Mouse (Mus musculus) adrenal gland, postnatal 25 days (tissue): ENCODE measurements around the gene Trim9. TPM values are rescaled to one million over a fixed set of nuclear protein-coding genes. Genes with fewer than 3 reads are reported as not detected.

Source experiments
- DNase-seq: peaks from one replicate; pipeline ENCODE4 v3.0.0; 2021; ENCODE audit warnings: mixed read lengths
- total RNA-seq: library from RNA; stranded (reverse); gene quantifications from 2 replicates; pipeline ENCODE4 v1.2.3, GENCODE M21; 2021

Trim9 gene
- total RNA-seq, 1 experiment from 2014 or later: 2.3 TPM

DNA sequence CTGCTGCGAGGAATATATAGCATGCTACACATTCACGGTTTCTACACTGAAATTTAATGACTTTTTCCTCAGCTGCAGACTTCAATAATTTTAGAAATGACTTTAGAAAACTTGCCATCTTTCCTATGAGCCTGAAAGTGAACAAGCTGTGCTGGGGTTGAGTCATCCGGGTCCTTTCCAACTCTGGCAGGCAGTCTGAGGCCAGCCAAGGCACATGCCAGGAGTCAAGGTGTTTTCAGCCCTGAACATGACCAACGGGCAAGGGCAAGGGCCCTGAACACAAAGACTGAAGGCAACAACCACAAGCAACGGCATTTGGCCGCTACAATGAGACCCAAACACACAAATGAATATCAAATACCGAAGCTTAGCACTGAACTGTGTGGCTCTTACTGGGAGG lies 21.6 kb downstream of the Trim9 start:
- DNase-seq: no peak

- no peak for DNase-seq
These were observed 24.6 kb downstream of the Trim9 start for GRCm38 (mm10) chr12:70322790-70323189.

DNA sequence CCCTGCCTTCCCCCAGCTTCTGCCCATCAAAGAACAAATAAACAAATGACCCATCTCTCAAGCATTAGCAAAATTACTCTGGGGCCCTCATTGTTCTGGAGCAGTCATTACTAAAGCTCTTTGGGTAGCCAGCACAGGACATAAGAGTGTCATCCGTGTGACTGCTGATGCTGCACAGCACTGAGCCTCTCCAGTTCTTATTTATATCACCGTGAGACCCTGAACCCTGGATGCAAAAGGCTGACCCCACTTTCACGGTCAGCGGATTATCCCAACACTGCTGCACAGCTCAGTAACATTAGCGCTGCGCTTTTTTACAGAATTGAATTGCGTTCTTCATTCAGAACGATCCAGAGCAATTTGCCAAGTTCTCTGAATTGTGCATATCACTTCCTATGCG lies 31.3 kb downstream of the Trim9 start:
- no peak for DNase-seq

DNA sequence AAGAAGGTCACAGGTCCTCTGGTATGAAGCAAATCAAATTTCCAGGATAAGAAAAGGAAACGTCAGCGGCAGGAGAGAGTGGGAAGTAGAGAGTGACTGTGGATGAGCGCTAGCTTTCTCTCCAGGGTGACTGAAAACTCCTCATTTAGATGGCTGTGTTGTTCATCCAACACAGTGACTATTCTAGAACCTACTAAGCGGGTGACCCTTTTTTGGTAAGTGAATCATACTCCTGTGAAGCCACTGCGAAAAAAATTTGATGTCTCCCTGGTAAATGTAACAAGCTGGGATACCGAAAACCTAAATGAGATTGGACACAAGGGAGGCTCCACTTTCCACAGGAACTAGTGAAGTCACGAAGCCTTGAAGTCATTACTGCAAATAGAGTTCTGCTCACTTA lies 39.5 kb downstream of the Trim9 start:
- DNase-seq: no peak

GRCm38 (mm10) chr12:70307062-70307461 lies 40.4 kb downstream of the Trim9 start:
- DNase-seq: no peak

DNA sequence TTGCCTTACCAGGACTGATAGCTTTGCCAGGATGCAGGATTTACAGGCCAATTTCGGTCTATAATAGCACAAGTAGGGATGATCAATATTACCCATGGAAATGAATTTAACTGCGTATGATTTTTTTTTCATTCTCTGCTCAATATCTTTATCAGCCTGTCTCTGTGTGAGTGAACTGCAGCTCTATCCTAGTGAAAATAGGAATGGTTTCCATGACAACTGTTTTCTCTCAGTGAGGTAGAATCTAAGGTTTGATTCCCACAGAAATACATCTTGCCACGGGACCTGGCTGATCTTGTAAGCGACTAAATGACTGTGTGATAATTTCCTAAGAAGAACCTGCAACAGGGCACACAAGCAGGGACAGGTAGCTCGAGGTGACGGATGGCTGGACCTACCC lies 43.4 kb downstream of the Trim9 start:
- no peak for DNase-seq

DNA sequence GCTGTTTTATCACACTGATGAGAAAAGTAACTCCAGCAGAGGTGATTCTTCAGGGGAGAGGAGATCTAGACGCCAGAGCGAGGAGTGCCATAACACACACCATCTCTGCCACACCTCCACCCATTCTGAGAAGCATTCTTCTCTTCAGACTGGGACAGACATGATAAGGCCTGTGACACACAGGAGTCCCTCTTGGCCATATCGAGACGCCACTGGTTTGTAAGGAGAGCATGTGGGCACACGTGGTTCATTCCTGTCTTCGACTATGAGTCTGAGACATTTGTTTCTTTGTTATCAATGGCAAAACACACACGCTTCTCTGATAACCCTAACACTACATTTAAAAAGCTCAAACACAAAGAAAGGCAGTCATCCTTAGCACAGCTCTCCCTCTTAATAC lies 43.9 kb downstream of the Trim9 start:
- no peak for DNase-seq

DNA sequence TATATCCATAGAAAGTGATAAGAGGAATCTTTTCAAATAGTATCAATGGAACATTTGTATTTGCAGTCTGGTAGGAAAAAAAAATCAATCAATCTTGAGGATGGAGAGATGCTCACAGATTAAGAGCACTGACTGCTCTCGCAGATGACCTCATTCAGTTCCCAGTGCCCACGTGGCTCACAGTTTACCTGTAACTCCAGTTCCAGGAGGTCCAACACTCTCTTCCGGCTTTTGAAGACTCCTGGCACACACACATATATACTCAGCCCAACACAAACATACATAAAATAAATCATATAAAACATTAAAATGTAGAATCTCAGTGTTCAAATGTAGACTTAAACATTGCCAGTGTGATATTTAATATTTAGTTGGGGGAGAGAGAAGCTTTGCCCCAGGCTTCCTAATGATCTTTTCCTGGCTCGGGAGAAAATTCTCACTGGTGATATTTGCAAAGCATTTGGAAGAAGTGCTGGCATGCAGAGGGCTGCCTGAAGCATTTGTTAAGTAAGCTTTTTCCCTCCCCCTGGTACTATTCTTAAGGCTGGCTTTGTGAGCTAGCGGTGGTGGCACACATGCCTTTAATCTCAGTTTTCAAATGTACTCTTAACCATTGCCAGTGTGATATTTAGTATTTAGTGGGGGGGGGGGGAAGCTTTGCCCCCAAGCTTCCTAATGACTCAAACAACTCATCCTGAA lies 45.2 kb downstream of the Trim9 start:
- no peak for DNase-seq

GRCm38 (mm10) chr12:70293927-70294684 lies 53.3 kb downstream of the Trim9 start:
- no peak for DNase-seq

DNA sequence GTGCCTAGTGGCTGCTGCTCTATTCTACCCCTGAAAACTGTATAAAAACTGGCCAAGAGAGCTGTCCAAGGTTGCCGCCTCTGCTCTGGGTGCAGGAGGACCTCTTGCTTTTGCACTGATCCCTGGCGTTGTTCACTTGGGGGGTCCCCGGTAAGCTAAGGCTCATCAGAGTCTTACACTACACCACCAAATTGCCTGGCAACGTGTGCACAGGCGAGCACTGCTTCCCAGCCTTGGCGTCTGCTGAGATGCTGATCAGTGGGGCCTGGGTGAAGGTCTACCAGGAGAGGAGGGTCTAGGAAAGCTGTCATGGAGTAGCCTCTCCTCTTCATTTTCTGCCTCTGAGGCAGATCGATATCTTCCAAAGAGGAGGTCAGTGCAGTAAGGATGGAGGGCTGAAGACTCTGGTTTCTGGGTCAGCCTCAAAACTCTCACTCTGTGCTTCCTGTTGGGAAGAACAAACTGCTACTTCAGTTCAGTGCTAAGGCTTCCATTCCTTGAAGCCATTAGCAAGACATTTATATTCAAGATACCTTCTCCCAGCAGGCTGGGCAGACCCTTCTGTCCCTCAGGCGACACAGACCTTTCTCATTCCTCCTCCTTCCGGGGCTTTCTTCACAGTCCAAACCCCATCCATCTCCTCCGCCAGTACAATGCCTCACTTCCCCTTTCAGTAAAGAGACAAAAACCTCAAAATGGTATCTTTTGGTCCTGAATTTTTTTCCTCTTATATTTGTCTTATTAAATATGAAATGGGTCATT lies 54.1 kb downstream of the Trim9 start:
- no peak for DNase-seq

- no peak for DNase-seq
These were observed 61.9 kb downstream of the Trim9 start for GRCm38 (mm10) chr12:70285521-70285920.

DNA sequence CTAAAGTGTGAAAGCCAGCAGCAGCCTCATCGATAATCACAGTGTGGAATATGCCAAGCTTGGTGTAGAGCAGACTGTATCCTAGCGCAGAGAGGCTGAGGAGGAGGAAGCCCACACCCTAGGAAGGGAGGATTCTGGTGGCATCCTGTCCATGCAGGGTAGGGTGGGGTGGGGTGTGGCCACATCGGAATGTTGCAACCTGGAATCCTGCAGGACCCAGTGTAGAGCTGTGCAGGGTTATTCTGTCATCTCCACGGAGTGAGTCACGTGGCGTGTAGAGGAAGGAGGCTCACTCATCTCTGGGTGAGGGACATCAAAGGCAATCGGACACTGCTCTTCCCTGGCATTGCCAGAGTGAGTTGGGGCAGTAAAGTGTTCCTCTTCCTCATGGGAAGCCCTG lies 62.4 kb downstream of the Trim9 start:
- DNase-seq: no peak

GRCm38 (mm10) chr12:70283116-70283731 lies 64.2 kb downstream of the Trim9 start:
- peak; percentile 12 for DNase-seq

DNA sequence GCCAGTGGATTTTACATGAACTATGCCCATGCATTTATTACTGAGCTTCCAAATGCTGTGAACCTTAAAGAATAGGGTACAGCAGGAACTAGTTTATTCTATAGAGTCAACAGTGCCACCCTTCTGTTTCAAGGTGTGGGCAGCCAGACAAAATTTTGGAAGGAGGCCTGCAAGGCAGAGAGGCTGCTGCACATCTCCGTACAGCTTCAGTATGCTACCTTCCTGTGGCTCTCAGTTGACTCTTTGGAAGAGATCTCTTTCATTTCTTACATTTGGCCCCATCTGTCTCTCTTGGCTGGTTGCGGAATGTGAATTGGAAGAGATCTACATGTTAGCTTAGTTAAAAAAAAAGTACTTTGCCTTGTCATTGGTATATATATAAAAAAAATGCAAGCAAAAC lies 66.5 kb downstream of the Trim9 start:
- DNase-seq: no peak

DNA sequence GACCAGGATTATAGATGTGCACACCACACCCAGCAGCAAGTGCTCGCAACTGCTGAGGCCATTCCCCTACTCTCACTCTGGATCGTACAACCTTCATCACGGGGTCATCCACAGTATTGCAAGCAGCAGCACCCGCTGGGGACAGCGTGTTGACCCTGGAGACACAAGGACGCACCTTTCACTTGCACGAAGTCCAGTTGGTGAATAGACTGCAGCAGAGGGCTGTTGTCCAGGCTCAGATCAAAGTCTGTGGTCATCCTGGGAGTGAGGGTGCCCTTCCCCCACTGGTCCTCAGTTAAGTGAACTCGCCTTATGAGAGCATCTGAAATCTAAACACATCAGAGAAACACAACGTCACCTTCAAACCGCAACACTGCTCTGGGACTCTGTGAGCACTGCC lies 67.0 kb downstream of the Trim9 start:
- DNase-seq: no peak

DNA sequence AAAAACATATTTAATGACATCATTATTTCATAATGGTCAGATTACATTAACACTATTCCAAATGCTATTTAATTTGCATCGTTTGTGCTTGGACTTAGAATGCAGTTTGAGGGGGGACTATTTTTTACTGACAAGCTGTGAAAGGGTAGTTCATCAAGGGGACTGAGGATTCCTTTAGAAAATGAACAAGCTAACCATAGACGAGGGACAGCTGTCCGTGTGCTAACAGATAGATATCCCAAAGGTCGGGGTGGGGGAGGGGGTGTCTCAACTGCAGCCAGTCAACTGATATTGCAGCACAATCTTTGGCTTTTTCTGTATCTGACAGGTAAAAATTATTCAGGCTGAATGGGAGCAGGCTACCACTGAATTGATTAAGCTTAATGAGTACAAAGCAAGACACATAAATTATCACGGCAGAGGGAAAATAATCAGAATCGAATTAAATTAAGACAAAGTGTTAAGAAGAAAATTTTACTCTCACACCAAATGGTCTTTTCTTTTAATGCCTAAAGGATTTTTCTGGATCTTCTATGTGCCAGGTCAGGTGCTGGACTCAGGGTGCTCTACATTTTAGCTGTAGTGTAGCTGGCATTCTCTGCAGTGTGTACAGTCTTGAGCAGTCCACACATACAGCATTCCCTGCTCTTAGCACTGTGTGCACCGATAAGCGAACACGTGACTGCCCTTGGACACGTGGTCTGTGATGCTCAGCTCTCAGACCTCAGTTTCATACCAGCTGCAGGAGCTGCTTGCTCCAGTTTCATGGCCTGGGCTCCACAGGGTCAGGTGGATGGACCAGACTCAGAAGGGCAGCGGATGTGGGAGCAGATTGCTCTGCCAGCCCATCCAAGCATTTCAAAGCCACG lies 70.1 kb downstream of the Trim9 start:
- no peak for DNase-seq

DNA sequence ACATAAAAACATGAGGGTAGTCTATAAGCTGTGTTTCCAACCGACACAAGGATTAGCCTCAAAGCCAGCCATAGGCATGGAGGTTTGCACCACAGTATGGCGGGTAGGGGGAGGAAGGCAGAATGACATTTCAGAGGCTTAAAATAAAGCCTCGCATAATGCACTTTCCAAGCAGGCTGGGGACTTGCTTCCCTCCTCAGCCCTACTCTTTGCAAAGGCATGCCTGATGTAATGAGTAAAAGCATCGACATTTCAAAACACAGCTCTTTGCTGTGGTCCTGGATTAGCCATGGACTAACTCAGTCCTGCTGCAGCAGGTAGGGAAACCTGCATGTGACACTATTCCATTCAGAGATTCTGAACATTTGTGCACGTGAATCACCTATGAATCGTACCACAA lies 77.7 kb downstream of the Trim9 start:
- DNase-seq: no peak

- no peak for DNase-seq
These were observed 80.1 kb downstream of the Trim9 start for GRCm38 (mm10) chr12:70267314-70267713.

DNA sequence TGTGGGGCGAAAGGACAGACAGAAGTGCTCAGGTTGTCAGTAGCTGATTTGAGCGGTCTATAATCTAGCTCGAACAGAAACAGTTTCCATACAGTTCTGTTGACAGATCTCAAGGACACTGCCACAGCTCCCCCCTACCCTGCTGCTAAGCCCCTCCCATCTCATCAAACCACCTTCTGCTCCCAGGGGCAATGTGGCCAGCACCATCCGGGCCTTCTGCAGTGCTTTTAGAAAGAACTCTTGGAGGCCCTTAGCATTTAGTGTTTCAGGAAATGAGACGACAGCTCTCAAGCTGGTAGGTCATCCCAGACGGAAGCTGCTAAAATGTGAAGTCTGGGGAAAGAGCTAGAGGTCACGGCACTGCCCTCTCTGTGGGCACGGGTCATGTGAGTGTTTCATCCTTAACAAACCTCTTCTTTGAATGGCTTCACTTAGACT lies 80.9 kb downstream of the Trim9 start:
- DNase-seq: no peak

DNA sequence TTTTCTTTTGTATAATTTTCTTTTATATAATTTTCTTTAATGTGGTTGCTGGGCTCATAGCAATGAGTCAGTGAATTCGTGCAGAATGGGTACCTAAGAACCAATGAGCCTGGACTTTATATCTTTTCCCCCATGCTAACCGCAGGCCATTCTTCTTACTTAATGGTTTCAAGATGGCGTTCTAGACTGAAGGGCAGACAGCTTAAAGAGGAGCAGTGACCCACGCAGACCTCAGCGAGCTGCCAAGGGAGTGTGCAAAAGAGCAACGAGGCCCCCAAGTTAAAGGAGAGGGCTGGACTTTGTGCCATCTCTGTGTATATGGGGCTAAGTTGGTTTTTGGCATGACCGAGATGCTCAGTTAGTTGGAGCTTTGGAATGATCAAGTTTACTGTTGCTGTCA lies 83.7 kb downstream of the Trim9 start:
- DNase-seq: no peak

GRCm38 (mm10) chr12:70262271-70262953 lies 85.0 kb downstream of the Trim9 start:
- DNase-seq: no peak
